Mouse (Mus musculus) CH12.LX (cell line): ENCODE data around the gene Syt12. TPM values are rescaled to one million over a fixed set of nuclear protein-coding genes. Genes with fewer than 3 reads are reported as not detected.

Experiments
- DNase-seq: peaks from one replicate; pipeline ENCODE4 v3.0.0-alpha.2; 2013; ENCODE audit errors: extremely low read depth
- H3K27ac ChIP-seq: 2 replicates; pipeline ENCODE4 v1.5.1; 2012; ENCODE audit warnings: low read depth, mild to moderate bottlenecking, control low read depth, moderate library complexity; ENCODE audit not compliant: insufficient read depth
- H3K27me3 ChIP-seq: replicated peaks from 2 replicates; pipeline ENCODE3; 2012; ENCODE audit warnings: inconsistent platforms
- H3K36me3 ChIP-seq, 2 experiments: replicated peaks in 1 of 2; 2 replicates each; pipeline versions ENCODE3 to v1.6.1; 2012; ENCODE audit warnings: inconsistent platforms in 1 of 2, low read length in 1 of 2, mild to moderate bottlenecking in 1 of 2, mixed read lengths in 1 of 2, moderate library complexity in 1 of 2; ENCODE audit not compliant: control insufficient read depth in 1 of 2, insufficient read depth in 1 of 2
- H3K4me1 ChIP-seq, 2 experiments: 2 replicates each; pipeline ENCODE4 v1.6.1; 2012; ENCODE audit warnings: inconsistent platforms in 1 of 2, moderate library complexity in 1 of 2; ENCODE audit not compliant: insufficient read depth in 2 of 2, control insufficient read depth in 1 of 2
- H3K4me2 ChIP-seq: 2 replicates; pipeline ENCODE4 v1.6.1; 2012; ENCODE audit warnings: low read depth, mild to moderate bottlenecking, control low read depth; ENCODE audit not compliant: poor library complexity, insufficient read depth, severe bottlenecking
- H3K4me3 ChIP-seq, 3 experiments: fragments of 150-350 bp in 1 of 3; sonication (generic) in 1 of 3; replicated peaks in 1 of 3; 2 replicates each; pipeline versions ENCODE3 to v1.5.1; 2011 to 2012; ENCODE audit warnings: low read depth in 2 of 3, low read length in 2 of 3, mild to moderate bottlenecking in 2 of 3, moderate library complexity in 2 of 3, control low read depth in 1 of 3, improper control_type of control experiment in 1 of 3, inconsistent platforms in 1 of 3, mixed read lengths in 1 of 3; ENCODE audit not compliant: poor library complexity in 1 of 3
- H3K79me2 ChIP-seq: replicated peaks from 2 replicates; pipeline ENCODE4 v1.6.1; 2012; ENCODE audit warnings: mild to moderate bottlenecking, moderate library complexity; ENCODE audit not compliant: control insufficient read depth, poor library complexity, insufficient read depth, severe bottlenecking; ENCODE audit errors: extremely low read depth
- H3K9ac ChIP-seq: 2 replicates; pipeline ENCODE4 v1.6.1; 2012; ENCODE audit warnings: low read depth, mild to moderate bottlenecking, control low read depth, moderate library complexity; ENCODE audit not compliant: insufficient read depth
- H3K9me3 ChIP-seq: replicated peaks from 2 replicates; pipeline ENCODE3; 2012; ENCODE audit warnings: low read length, inconsistent platforms, mixed read lengths
- CHD1 ChIP-seq: IDR thresholded peaks from 2 replicates; pipeline ENCODE4 v1.6.1; 2012; ENCODE audit warnings: low read depth, low read length, improper control_type of control experiment, inconsistent platforms
- CTCF ChIP-seq, 2 experiments: IDR thresholded peaks in 1 of 2; conservative IDR thresholded peaks in 1 of 2; 2 replicates each; pipeline ENCODE4 v1.5.1; 2011 to 2012; ENCODE audit warnings: low read depth in 2 of 2, low read length in 2 of 2, improper control_type of control experiment in 1 of 2, inconsistent platforms in 1 of 2, mild to moderate bottlenecking in 1 of 2, moderate library complexity in 1 of 2
- E2F4 ChIP-seq: IDR thresholded peaks from 2 replicates; pipeline ENCODE4 v1.6.1; 2011; ENCODE audit warnings: low read depth, low read length, improper control_type of control experiment; ENCODE audit not compliant: insufficient replicate concordance
- ELF1 ChIP-seq: IDR thresholded peaks from 2 replicates; pipeline ENCODE4 v1.6.1; 2014; ENCODE audit warnings: low read depth, mild to moderate bottlenecking, inconsistent platforms, low read length, improper control_type of control experiment
- EP300 ChIP-seq: IDR thresholded peaks from 2 replicates; pipeline ENCODE4 v1.6.1; 2011; ENCODE audit warnings: low read length, improper control_type of control experiment
- ETS1 ChIP-seq: conservative IDR thresholded peaks from 2 replicates; pipeline ENCODE4 v1.6.1; 2012; ENCODE audit warnings: low read depth, mild to moderate bottlenecking, inconsistent platforms, low read length, improper control_type of control experiment, moderate library complexity
- GABPA ChIP-seq: IDR thresholded peaks from 2 replicates; pipeline ENCODE4 v1.6.1; 2012; ENCODE audit warnings: low read depth, low read length, improper control_type of control experiment, inconsistent platforms; ENCODE audit not compliant: insufficient replicate concordance
- JUN ChIP-seq: IDR thresholded peaks from 2 replicates; pipeline ENCODE4 v1.6.1; 2011; ENCODE audit warnings: low read depth, mild to moderate bottlenecking, low read length, improper control_type of control experiment, moderate library complexity; ENCODE audit not compliant: insufficient read depth
- JUND ChIP-seq: conservative IDR thresholded peaks from 2 replicates; pipeline ENCODE4 v1.6.1; 2011; ENCODE audit warnings: low read depth, low read length, improper control_type of control experiment
- MEF2A ChIP-seq: IDR thresholded peaks from 2 replicates; pipeline ENCODE4 v1.6.1; 2014; ENCODE audit warnings: low read depth, mild to moderate bottlenecking, inconsistent platforms, low read length, improper control_type of control experiment, borderline replicate concordance
- MYC ChIP-seq: IDR thresholded peaks from 2 replicates; pipeline ENCODE4 v1.6.1; 2011; ENCODE audit warnings: low read depth, mild to moderate bottlenecking, improper control_type of control experiment, low read length
- NELFE ChIP-seq: IDR thresholded peaks from 2 replicates; pipeline ENCODE4 v1.6.1; 2011; ENCODE audit warnings: low read depth, low read length, improper control_type of control experiment
- NRF1 ChIP-seq: IDR thresholded peaks from 2 replicates; pipeline ENCODE4 v1.6.1; 2014; ENCODE audit warnings: low read depth, mild to moderate bottlenecking, inconsistent platforms, low read length, improper control_type of control experiment, moderate library complexity
- PAX5 ChIP-seq: IDR thresholded peaks from 2 replicates; pipeline ENCODE4 v1.6.1; 2012; ENCODE audit warnings: low read length, inconsistent platforms, mixed read lengths
- POLR2A ChIP-seq: IDR thresholded peaks from 2 replicates; pipeline ENCODE4 v1.6.1; 2011; ENCODE audit warnings: low read depth, mild to moderate bottlenecking, improper control_type of control experiment, low read length
- POLR2AphosphoS2 ChIP-seq: IDR thresholded peaks from 2 replicates; pipeline ENCODE4 v1.6.1; 2011; ENCODE audit warnings: low read depth, low read length, improper control_type of control experiment
- SIN3A ChIP-seq: IDR thresholded peaks from 2 replicates; pipeline ENCODE4 v1.6.1; 2012; ENCODE audit warnings: low read length, improper control_type of control experiment, inconsistent platforms
- TBP ChIP-seq: conservative IDR thresholded peaks from 2 replicates; pipeline ENCODE4 v1.6.1; 2011; ENCODE audit warnings: low read depth, low read length, improper control_type of control experiment
- TCF12 ChIP-seq: IDR thresholded peaks from 2 replicates; pipeline ENCODE4 v1.6.1; 2014; ENCODE audit warnings: low read depth, mild to moderate bottlenecking, inconsistent platforms, low read length, improper control_type of control experiment
- UBTF ChIP-seq: IDR thresholded peaks from 2 replicates; pipeline ENCODE4 v1.6.1; 2012; ENCODE audit warnings: low read depth, mild to moderate bottlenecking, inconsistent platforms, low read length, improper control_type of control experiment, moderate library complexity
- ZKSCAN1 ChIP-seq: IDR thresholded peaks from 2 replicates; pipeline ENCODE4 v1.6.1; 2012; ENCODE audit warnings: low read depth, inconsistent platforms, low read length, improper control_type of control experiment, borderline replicate concordance
- ZNF384 ChIP-seq: IDR thresholded peaks from 2 replicates; pipeline ENCODE4 v1.6.1; 2012; ENCODE audit warnings: low read depth, low read length, improper control_type of control experiment, inconsistent platforms
- dilution Hi-C: fragments of 300-500 bp; cut with MboI; formaldehyde crosslinking; loops from 2 replicates; pipeline ENCODE4 v1.14.3; 2020; ENCODE audit warnings: low sequenced_read_pairs; ENCODE audit not compliant: extremely low pct_unique_long_range_greater_than_20kb, extremely low pct_ligation_motif_present
- in situ Hi-C: fragments of 300-500 bp; cut with MboI; formaldehyde crosslinking; loops from 3 replicates; pipeline ENCODE4 v1.14.3; 2019; ENCODE audit warnings: low sequenced_read_pairs, low pct_ligation_motif_present, low pct_unique_long_range_greater_than_20kb, mixed read lengths
- polyA plus RNA-seq: library from polyadenylated mRNA; unstranded; fragments of >175 nt; gene quantifications from 2 replicates; pipeline ENCODE4 v1.2.1, GENCODE M21; 2012; ENCODE audit warnings: low read depth; ENCODE audit not compliant: insufficient read length
- total RNA-seq, 2 experiments: library from RNA; depleted of rRNA; stranded (reverse); fragments of 300-350 nt in 1 of 2; fragments of >200 nt in 1 of 2; gene quantifications; 2 replicates each; pipeline ENCODE4 v1.2.3; 2012 to 2014

Syt12 gene
- total and polyA plus RNA-seq, 3 experiments = 0.17 to 0.50 TPM; not detected in 1

DNA sequence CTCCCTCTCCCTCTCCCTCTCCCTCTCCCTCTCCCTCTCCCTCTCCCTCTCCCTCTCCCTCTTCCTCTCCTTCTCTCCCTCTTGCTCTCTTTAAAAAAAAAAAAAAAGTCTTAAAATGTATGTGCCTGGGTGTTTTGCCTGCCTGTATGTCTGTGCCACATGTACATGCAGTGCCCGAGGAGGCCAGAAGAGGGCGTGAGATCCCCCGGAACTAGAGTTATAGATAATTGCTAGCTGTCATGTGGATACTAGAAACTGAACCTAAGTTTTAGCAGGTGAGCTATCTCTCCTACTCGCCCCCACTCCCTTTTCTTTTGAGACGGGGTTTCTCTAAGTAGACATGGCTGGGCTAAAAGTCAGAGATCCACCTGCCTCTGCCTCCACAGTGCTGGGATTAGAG lies 8.9 kb downstream of the Syt12 start:
- Histone ChIP-seq H3K36me3 (no peaks in the 10 kb centered on the region), H3K4me2 (no peak overlapping the region), H3K9me3 (no peaks in the 10 kb centered on the region), H3K27me3 (peaks cover 6% of the 10 kb centered on the region), H3K4me3 (no peak overlapping the region), H3K79me2 (no peaks in the 10 kb centered on the region), H3K9ac (no peak overlapping the region), H3K27ac (no peak overlapping the region), H3K4me1 (0 out of 4 replicates have a peak, but pooled peaks cover 0 to 2% of the 10 kb centered on the region in 2 experiments)
- dilution Hi-C loops (no loop called here), in situ Hi-C loops (no loop called here)
- TF ChIP-seq POLR2AphosphoS2 = no peak
- no peak for TF ChIP-seq TBP
- TF ChIP-seq MYC = 0 out of 2 replicates have a peak, but pooled peaks have one; percentile 34
- TF ChIP-seq ELF1 = 0 out of 2 replicates have a peak, but pooled peaks have one; percentile 11
- TF ChIP-seq GABPA = no peak
- no peak for TF ChIP-seq E2F4
- TF ChIP-seq ETS1 = no peak
- TF ChIP-seq CTCF (conservative IDR thresholded peaks at IDR 0.05 in 1 of 2, IDR thresholded peaks at IDR 0.05 in 1 of 2; ENCODE audit: low read depth in 2 of 2, low read length in 2 of 2) = peak; percentile 38 to 60; a peak in 3 of 4 replicates
- peak; percentile 24 for DNase-seq

DNA sequence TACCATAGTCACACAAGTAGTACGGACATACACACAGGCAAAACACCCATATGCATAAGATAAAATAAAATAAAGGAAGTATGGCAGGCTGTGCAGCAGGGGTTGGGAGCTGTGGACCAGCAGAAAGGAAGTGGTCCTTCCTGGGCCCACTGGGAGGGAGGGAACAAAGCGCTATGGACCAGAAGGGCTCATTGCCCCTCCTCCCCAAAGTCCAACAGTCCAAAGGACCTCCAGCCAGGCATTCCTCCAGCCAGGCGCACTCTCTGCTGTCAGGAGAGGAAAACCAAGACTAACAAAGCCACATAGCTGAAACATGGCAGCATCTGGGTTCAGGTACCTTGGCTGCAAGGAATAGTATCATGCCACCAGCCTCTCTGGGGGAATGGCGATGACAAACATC lies 12.6 kb downstream of the Syt12 start:
- dilution Hi-C loops = no loop called here
- no peak overlapping the region for H3K4me3 ChIP-seq
- no peak for DNase-seq

More for the DNA sequence above, 12.6 kb downstream of the Syt12 start:
- no peak overlapping the region for H3K4me2 ChIP-seq
- no peaks in the 10 kb centered on the region for H3K27me3 ChIP-seq
- no peak overlapping the region for H3K27ac ChIP-seq
- H3K9me3 ChIP-seq = no peaks in the 10 kb centered on the region
- no peaks in the 10 kb centered on the region for H3K79me2 ChIP-seq
- H3K4me1 ChIP-seq = peaks cover 4 to 11% of the 10 kb centered on the region in 2 experiments; a peak in 2 of 4 replicates
- no peak overlapping the region for H3K9ac ChIP-seq
- TF ChIP-seq TBP = no peak
- no peak for TF ChIP-seq ZKSCAN1
- no peak for TF ChIP-seq CHD1
- no peak for TF ChIP-seq JUND
- TF ChIP-seq ETS1 = no peak
- no peak for TF ChIP-seq POLR2A
- no peak for TF ChIP-seq UBTF
- TF ChIP-seq NRF1 = no peak
- no peak for TF ChIP-seq PAX5
- TF ChIP-seq EP300 = no peak
- TF ChIP-seq MYC = no peak
- TF ChIP-seq NELFE = no peak
- TF ChIP-seq ZNF384 = no peak
- TF ChIP-seq SIN3A = no peak
- TF ChIP-seq JUN = no peak
- TF ChIP-seq MEF2A = no peak
- no peak for TF ChIP-seq TCF12
- TF ChIP-seq E2F4 = no peak
- no peak for TF ChIP-seq POLR2AphosphoS2
- H3K36me3 ChIP-seq = no peaks in the 10 kb centered on the region
- in situ Hi-C loops = no loop called here
